Mouse (Mus musculus) megakaryocyte, embryonic 14.5 days (primary cell): ENCODE results near the gene Hadh.

Experiments
- FLI1 ChIP-seq: IDR thresholded peaks from 2 replicates; pipeline ENCODE4 v1.6.1; 2012; ENCODE audit warnings: low read length, inconsistent platforms, mixed read lengths
- GATA1 ChIP-seq: IDR thresholded peaks from 3 replicates; pipeline ENCODE4 v1.6.1; 2012; ENCODE audit warnings: mixed read lengths, low read length, inconsistent platforms, borderline replicate concordance

DNA sequence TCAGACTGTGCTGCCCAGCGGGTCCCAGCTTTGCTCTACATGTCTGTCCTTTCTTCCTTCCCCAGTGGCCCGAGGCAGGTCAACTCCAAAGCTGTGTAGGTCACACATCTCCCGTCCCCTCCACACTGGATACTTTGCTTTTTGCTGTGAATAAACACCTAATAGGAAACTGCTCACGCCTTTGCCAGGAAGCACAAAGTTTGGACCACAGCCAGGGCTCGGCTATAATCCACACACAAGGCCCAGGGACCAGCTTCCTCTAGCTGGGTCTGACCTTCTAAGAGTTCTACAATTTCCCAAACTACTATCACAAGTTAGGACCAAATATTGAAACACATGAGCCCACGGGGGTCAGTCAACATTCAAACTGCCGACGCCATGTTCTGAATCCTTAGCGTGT is 27.2 kb upstream of the Hadh start:
- no peak for TF ChIP-seq GATA1
- TF ChIP-seq FLI1 = no peak
